Mouse (Mus musculus): ENCODE results near the gene Ctnnd2.

The Ctnnd2 gene

DNA sequence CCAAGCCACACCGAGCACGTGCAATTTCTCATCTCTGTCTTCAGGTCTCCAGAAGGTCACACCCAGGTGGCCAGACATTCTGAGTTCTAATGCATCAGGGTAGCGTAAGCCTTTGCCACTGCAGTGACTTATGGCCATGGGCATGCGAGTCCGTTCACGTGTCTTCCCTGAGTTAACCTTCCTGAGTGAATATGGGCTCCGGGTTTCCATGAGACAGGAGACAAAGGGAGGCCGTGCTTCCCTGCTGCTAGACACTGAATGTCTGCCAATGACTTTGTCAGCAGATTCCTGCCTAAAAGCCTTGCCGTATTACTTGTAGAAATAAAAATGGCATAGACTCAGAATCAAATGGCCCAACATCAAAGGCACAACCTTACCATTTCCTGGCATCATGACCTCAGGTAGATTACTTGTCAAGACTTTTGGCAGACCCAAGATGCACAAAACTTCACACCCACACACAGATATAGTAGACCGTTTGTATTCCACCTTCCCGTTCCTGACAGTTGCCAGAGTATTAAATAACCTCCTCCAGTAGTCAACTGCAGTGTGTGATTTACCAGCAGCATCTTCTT, 804.9 kb downstream of the Ctnnd2 start:
- DNase-seq (ENCODE audit: low read depth, low spot score) = no peak

- no peak for DNase-seq (ENCODE audit: low read depth, low spot score)
Measured at GRCm38 (mm10) chr15:30986890-30987289, 814.5 kb downstream of the Ctnnd2 start.

DNA sequence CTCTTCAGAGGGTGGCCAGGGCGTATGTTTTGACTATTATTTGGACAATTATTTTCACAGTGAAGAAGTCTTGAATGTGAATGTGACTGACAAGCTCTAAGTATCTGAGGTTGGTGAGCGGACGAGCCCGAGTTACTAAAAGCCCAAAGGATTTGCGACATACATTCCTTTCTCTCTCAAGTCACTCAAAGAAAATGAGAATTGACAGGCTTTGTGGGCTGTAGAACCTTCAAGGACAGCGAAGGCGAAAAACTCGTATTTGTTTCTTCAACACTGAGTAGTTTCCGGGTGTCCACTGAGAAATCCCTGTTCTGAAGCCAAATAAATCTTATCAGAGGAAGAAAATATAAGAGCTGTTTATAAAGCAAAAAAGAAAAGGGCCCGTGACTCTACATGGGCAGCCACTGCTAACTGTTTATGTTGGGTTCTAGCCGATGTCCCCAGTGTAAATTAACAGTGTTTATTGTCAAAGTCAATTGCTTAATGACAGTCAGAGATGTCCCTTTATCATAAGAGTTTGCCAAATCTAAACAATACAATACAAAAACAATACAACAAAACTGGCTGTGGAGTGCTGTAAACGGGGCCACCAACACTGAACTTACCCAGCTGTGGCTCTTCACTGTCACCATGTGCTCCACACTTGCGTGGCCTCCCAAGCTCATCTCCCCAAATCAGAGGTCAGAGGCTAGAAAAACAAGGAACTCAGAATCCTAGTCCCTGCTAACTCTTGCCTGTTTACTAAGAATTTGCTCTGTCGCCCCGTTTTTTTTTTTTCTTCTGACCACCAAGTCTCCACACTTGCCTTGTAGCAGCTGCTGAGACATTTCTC, 818.2 kb downstream of the Ctnnd2 start:
- DNase-seq (ENCODE audit: low read depth, low spot score) = no peak

GRCm38 (mm10) chr15:30992357-30992756, 820.0 kb downstream of the Ctnnd2 start:
- DNase-seq (ENCODE audit: low read depth, low spot score) = no peak

DNA sequence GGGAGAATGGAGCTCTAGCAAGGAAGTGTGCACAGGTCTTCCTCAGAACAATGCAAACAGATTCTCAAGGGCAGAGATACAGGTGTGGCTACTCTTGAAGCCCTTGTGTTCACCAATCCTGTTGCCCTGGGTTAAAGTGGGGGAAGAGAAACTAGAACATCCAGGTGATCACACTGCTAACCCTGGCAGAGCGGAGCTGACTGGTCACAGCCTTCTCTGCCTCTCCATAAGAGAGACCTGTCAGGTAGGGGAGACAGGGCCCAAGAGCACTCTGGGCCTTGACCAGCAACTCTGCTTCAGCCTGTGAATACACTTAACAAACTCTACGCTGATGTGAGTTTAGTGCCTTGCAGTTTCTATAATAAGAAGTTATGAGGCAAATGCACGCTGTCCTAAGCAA, 820.5 kb downstream of the Ctnnd2 start:
- no peak for DNase-seq (ENCODE audit: low read depth, low spot score)

DNA sequence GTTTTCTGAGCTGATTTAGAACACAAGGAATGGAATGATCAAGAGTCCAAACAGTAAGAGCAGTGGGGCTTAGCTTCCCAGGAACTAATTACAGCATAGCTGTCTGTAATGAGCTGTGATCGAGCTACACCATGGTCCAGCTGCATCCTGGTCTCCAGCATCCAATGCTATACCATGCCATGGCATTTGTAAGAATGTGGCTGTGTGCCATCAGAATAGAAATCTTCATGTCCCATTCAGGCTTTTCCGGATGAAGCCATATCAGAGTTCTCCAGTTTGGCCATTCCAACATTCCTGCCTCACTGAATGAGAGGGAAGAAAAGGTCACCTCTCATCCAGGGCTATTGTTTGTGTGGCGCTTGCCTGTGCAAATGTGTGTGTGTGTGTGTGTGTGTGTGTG, 823.0 kb downstream of the Ctnnd2 start:
- DNase-seq (ENCODE audit: low read depth, low spot score) = no peak

DNA sequence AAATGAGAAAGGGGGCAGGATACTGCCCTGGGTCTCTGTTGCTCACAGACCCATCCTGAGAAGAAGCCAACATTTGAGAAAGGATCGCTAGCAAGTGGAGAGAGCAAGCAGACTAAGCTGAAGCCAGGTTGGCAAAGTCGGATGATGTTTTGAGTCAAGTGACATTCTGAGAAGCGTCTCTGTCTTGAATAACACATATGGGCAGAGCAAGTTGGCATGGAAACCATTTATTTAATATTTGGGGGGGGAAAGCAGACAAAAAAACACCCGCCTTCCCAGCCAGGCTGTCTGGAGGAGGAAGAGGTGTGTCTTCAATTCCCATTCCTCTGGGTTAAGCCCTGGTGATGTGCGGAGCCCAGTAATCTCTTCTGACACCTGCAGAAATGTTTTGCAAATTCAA, 832.1 kb downstream of the Ctnnd2 start:
- DNase-seq (ENCODE audit: low read depth, low spot score) = no peak

- DNase-seq (ENCODE audit: low read depth, low spot score) = no peak
Measured at GRCm38 (mm10) chr15:31004976-31005375, 832.6 kb downstream of the Ctnnd2 start.

DNA sequence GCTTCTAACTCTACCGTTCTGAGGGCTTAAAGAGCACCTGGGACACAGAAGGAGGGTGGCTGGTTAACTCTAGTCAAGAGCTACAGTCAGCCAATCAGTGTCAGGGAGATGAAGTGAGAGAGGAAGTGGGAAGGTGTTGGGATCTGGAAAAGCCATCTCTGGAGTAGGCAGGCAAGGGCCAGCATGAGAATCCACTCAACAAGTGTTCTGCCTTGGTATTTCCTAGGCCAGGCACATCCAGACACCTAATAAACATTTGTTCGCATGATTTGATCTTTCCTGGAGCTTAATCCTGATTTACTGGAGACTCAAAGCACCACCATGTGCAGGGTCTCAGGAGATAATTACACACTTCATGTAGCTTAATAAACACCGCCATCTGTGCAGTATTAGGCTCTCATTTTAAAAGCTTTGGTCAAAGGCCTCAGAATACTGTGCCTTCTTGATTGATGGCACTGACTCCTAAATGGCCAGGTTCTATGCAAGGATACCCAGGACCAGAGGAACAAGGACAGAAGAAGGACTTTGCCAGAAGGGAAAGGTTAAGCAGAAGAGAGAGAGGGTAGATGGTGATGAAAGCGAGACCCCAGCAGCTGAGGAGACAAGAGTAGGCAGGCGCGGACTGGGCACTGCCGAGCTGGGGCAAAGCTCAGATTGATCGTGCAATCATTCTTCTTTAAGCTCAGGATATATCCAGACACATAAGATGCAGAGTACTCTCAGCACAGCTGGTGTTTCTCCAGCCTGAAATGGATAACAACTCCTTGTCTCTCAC, 833.8 kb downstream of the Ctnnd2 start:
- peak; percentile 11 for DNase-seq (ENCODE audit: low read depth, low spot score)

DNA sequence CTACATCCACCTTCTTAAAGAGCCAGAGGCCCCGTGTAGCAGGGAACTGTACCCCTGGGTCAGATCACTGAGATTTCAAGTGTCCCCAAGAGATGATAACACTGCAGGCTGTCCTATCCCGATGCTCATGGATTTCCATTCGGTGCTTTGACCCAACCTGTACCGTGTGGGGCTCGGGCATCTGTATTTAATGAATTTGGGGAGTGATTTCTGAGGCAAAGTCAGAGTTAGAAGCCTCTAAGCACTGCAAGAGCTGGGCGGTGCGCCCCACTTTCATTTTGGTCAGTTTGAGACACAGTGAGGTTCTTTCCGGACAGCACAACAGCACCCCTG, 834.4 kb downstream of the Ctnnd2 start:
- DNase-seq (ENCODE audit: low read depth, low spot score) = no peak

DNA sequence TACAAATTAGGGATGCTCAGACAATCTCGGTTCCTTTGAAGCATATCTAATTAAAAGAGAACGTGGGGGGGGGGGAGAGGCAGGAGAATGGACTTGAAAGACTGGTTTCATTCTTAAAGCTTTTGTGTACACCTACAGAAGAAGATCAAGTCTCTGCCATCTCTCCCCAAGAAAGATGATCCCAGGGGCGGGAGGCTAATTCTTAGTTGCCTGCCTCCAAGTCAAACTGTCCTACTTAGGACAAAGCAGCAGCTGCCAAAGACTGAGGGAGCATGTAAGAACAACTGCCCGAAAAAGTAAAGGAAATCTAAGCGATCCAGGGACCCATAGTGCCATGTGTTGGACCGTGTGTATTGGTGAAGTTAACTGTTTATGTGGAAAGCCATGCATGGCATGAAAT, 836.2 kb downstream of the Ctnnd2 start:
- no peak for DNase-seq (ENCODE audit: low read depth, low spot score)

DNA sequence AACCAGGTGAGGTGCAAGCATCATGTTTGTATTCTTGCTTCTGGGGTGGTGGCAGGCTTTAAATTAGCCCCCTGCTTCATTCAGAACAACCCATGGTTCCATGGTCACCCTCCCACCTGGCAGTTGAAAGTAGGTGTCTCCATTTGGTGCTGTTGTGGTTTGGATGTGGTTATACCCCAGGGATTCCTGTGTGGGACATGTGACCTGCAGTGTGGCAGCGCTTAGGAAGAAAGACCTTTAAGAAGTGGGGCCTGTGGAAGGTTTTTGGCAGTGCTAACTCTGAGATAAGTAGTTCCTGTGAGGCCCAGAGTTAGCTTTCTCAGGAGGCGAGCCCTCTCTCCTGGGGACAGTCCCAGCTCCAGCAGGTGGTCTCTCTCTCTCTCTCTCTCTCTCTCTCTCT, 848.4 kb downstream of the Ctnnd2 start:
- no peak for DNase-seq (ENCODE audit: low read depth, low spot score)

- no peak for DNase-seq (ENCODE audit: low read depth, low spot score)
Measured at GRCm38 (mm10) chr15:31022012-31022411, 849.6 kb downstream of the Ctnnd2 start.

DNA sequence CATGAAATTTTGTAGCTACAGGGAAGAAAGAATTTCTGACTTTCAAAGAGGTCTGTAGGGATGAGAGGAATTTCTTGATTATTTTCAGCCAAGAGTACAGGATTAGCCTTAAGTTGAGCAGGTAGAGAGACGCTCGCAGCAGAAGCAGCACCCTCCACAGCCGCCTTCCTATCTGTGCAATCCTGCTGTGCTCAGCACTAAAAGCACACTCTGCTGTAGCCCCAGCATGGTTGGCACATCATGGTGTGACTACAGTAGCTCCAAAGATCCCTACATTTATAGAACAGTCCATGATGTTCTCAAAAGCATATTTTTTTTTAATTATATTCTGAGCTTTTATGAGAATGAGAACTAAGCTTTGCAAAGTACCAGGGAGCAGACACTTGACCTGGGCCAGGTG, 850.1 kb downstream of the Ctnnd2 start:
- no peak for DNase-seq (ENCODE audit: low read depth, low spot score)

DNA sequence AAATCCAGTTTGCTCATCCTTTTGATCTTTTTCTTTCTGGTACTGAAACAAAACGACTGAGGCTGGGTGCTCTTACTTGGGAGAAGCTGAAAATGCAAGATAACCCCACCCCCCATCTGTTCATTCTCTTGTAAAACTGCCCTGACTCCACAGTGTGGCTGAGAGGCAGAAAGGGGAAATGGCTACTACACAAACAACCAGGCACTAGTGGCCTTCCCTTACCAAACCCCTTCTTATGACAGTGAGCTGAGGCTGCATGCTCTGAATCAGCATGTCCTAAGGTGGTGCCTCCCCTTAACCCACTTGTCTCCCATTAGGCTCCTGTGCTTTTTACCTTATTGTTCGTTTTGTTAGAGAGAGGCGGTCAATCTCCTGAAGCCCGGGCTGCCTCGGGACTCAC, 851.4 kb downstream of the Ctnnd2 start:
- no peak for DNase-seq (ENCODE audit: low read depth, low spot score)

DNA sequence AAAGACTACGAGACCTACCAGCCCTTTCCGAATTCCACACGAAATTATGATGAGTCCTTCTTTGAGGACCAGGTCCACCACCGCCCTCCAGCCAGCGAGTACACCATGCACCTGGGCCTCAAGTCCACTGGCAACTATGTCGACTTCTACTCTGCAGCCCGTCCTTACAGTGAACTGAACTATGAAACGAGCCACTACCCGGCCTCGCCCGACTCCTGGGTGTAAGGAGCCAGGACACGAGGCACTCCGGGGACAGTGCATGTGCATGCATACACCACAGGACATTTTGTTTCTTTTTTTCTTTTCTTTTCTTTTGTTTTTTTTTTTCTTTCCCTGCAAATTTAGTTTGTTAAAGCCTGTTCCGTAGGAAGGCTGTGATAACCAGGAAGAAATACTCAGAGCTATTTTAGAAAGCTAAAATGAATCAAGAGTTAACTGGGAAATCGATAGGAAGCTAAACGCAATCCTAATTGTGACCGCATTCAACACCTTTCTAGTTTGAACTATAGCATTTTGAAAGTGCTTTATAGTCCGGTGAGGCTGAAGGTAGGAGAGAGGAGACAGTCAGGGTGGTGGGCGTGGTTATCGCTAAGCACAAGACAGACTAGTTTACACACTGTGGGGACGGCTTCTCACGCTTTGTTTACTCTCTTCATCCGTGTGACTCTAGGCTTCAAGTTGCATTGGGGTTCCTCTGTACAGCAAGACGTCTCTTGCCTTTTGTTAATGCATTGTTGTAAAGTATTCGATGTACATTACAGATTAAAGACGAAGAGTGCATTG, 855.2 kb downstream of the Ctnnd2 start:
- no peak for DNase-seq (ENCODE audit: low read depth, low spot score)

DNA sequence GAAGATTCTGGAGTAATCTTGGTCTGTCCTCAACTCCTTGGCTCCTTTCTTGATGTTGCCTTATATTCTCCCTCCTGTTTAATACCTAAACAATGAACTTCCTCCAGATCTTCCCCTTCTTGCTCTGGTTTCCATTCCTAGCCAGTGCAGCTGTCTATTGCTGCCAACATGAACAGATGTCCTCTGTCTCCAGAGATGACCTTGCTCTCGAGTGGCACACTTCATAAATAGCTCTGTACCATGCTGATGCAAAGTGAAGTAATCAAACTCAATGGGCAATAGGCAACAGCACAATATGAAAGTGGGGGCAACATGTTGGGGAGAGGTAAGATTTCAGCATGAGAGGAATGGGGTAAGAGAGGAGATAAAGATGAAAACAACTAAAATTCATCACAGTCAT, 872.6 kb downstream of the Ctnnd2 start:
- no peak for DNase-seq (ENCODE audit: low read depth, low spot score)

DNA sequence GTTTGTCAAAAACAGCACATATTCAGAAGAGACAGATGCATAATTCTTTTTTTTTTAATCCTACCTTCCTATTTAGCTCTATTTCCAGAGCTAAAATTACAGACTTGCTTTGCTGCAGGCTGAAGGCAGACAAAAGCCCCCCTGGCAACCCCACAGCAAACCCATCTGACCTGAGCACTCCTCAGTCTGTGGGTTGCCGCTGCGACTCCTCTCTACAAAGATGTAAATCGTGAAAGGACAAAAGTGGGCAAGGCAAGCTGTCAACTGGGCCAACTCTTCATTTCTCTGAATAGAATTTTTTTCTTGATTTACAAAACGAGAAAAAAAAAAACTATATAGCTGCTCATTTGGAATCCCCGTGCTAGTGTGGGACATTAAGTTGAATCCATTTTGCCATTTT, 879.1 kb downstream of the Ctnnd2 start:
- no peak for DNase-seq (ENCODE audit: low read depth, low spot score)

- no peak for DNase-seq (ENCODE audit: low read depth, low spot score)
Measured at GRCm38 (mm10) chr15:31056145-31056544, 883.8 kb downstream of the Ctnnd2 start.

DNA sequence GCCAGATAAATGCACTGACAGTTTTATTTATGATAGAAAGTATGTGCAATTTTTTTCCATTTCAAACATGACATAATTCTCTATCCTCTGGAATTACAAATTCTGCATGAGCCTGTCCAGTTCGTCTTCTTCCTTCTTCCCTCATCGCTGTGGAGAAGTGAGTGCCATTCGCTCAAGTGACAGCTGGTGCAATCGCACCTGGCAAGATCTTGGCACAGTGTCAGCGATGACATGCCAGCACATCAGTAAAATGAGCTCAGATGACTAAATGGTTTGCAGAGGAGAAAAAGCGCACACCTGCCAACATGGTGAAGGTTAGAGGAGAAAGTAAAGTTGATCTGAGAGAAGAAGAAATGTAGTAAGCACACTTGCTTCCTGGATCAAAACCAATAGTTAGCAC, 885.9 kb downstream of the Ctnnd2 start:
- DNase-seq (ENCODE audit: low read depth, low spot score) = no peak

- DNase-seq (ENCODE audit: low read depth, low spot score) = no peak
Measured at GRCm38 (mm10) chr15:31063734-31064133, 891.3 kb downstream of the Ctnnd2 start.

DNA sequence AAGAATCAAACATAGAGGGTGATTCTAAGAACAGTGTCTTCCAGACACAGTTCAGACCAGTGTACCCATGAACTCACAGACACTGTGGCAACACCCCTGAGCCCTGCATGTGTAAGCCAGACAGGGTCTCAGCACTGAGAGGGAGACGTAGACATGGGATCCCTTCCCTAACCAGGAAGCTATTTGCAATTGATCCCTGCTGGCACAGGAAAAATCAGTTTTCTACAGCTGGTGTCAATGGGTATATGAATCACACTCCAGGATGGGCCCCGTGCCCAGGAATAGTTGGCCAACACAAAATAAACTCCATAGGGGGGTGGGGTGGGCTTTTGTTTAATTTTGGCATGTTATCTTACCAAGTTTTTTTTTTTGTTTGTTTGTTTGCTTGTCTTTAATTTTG, 895.7 kb downstream of the Ctnnd2 start:
- DNase-seq (ENCODE audit: low read depth, low spot score) = no peak

Measured in retina, postnatal 7 days (tissue).